ENCODE assay signal across 8 mouse cellular contexts in genomic region chr10:44037918-44038544, GRCm38 (mm10).
DNase-seq lines count a peak whose midpoint lies in the region; ATAC-seq and TF ChIP-seq lines count a peak whose summit lies in the region.
"Had no signal": no experiment of that assay in that cellular context is flagged by ENCODE, and none has a peak within 500 bp of the region (broad histone marks: within the 10 kb centered on the region; RNA-seq: fewer than 3 reads in every experiment).

No protein-coding gene starts in this region.

- TF ChIP-seq CTCF in spleen, adult 2 months (IDR thresholded peaks at IDR 0.05; ENCODE audit: extremely low read depth, insufficient read depth, insufficient read length, insufficient replicate concordance), result no peak

- no peak for DNase-seq in spleen, adult 2 months (ENCODE audit: low read depth in 1 of 2, low spot score in 2 of 2)
- no peak for DNase-seq in spleen, adult 12 weeks (ENCODE audit: low spot score)
- peak; percentile 69 for DNase-seq in thymus, postnatal 4 days
- no peak for DNase-seq in frontal cortex, postnatal 36 days (ENCODE audit: low spot score in 2 of 2)
- DNase-seq: layer of hippocampus, adult 9-11 months had no signal

- 0 out of 2 replicates have a peak overlapping the region, but pooled peaks have one; percentile 12 for H3K4me3 ChIP-seq in spleen, adult 2 months (ENCODE audit: extremely low read depth, insufficient read depth, insufficient read length)
- H3K4me3 ChIP-seq in embryonic facial prominence, embryonic 12.5 days, result no peak overlapping the region
- H3K4me3 ChIP-seq in liver, embryonic 15.5 days (replicated peaks), result no peak overlapping the region
- H3K4me3 ChIP-seq in hindbrain, embryonic 13.5 days, result no peak overlapping the region

- no peak for ATAC-seq in embryonic facial prominence, embryonic 12.5 days (ENCODE audit: insufficient number of reproducible peaks, insufficient read depth, low FRiP score, low TSS enrichment)
- ATAC-seq in liver, embryonic 15.5 days (ENCODE audit: insufficient read depth), result no peak
- ATAC-seq in hindbrain, embryonic 13.5 days (ENCODE audit: low FRiP score), result no peak

- H3K36me3 ChIP-seq in spleen, adult 2 months (ENCODE audit: control insufficient read depth, insufficient read depth, low read length), result no peaks in the 10 kb centered on the region
- H3K36me3 ChIP-seq in embryonic facial prominence, embryonic 12.5 days, result no peaks in the 10 kb centered on the region
- H3K36me3 ChIP-seq in liver, embryonic 15.5 days (replicated peaks), result no peaks in the 10 kb centered on the region
- no peaks in the 10 kb centered on the region for H3K36me3 ChIP-seq in hindbrain, embryonic 13.5 days

- TF ChIP-seq POLR2A in spleen, adult 2 months (IDR thresholded peaks at IDR 0.05; ENCODE audit: low read depth, low read length), result no peak

- no peak overlapping the region for H3K27ac ChIP-seq in spleen, adult 2 months (ENCODE audit: insufficient read depth, low read length)
- no peak overlapping the region for H3K27ac ChIP-seq in embryonic facial prominence, embryonic 12.5 days
- no peak overlapping the region for H3K27ac ChIP-seq in liver, embryonic 15.5 days (replicated peaks)
- H3K27ac ChIP-seq in hindbrain, embryonic 13.5 days, result no peak overlapping the region

- 16% methylated on average over 11 of the region's 11 CpGs for WGBS in spleen, adult 2 months
- 22% methylated on average over 11 of the region's 11 CpGs for WGBS in embryonic facial prominence, embryonic 12.5 days
- WGBS in liver, embryonic 15.5 days (ENCODE audit: insufficient replicate concordance), result 18% methylated on average over 11 of the region's 11 CpGs
- WGBS in hindbrain, embryonic 13.5 days, result 58% methylated on average over 11 of the region's 11 CpGs

- no peaks in the 10 kb centered on the region for H3K27me3 ChIP-seq in spleen, adult 2 months (ENCODE audit: control insufficient read depth, insufficient read depth, low read length)
- no peaks in the 10 kb centered on the region for H3K27me3 ChIP-seq in embryonic facial prominence, embryonic 12.5 days
- H3K27me3 ChIP-seq in liver, embryonic 15.5 days, result no peaks in the 10 kb centered on the region
- H3K27me3 ChIP-seq in hindbrain, embryonic 13.5 days, result no peaks in the 10 kb centered on the region

- H3K4me2 ChIP-seq in embryonic facial prominence, embryonic 12.5 days (replicated peaks), result peak overlapping the region; percentile 34
- H3K4me2 ChIP-seq in liver, embryonic 15.5 days, result peak overlapping the region; percentile 23; the same call in 1 of the 2 replicates
- H3K4me2 ChIP-seq in hindbrain, embryonic 13.5 days, result no peak overlapping the region

- peaks cover 2% of the 10 kb centered on the region; the same call in 1 of the 2 replicates for H3K4me1 ChIP-seq in spleen, adult 2 months (ENCODE audit: control insufficient read depth, insufficient read depth, insufficient read length)
- no peaks in the 10 kb centered on the region for H3K4me1 ChIP-seq in embryonic facial prominence, embryonic 12.5 days
- H3K4me1 ChIP-seq in liver, embryonic 15.5 days (replicated peaks), result no peaks in the 10 kb centered on the region
- H3K4me1 ChIP-seq in hindbrain, embryonic 13.5 days (replicated peaks), result no peaks in the 10 kb centered on the region

- no peak overlapping the region for H3K9ac ChIP-seq in embryonic facial prominence, embryonic 12.5 days
- no peak overlapping the region for H3K9ac ChIP-seq in liver, embryonic 15.5 days
- no peak overlapping the region for H3K9ac ChIP-seq in hindbrain, embryonic 13.5 days

- no peaks in the 10 kb centered on the region; the same call in 1 of the 2 replicates for H3K9me3 ChIP-seq in embryonic facial prominence, embryonic 12.5 days
- no peaks in the 10 kb centered on the region for H3K9me3 ChIP-seq in liver, embryonic 15.5 days (replicated peaks)
- no peaks in the 10 kb centered on the region for H3K9me3 ChIP-seq in hindbrain, embryonic 13.5 days
